Mouse (Mus musculus) left cerebral cortex, postnatal 4 days (tissue): ENCODE measurements at regions not wholly inside any gene's neighbourhood (a gene's known extent, or its start where the extent isn't known, plus 50 kb on each side); places are given as distances from the start of the nearest gene placed in this dataset.
A peak's percentile ranks its signal among the peaks of the same experiment; 100 is the strongest.

Experiments used
- DNase-seq: peaks from one replicate; pipeline ENCODE4 v3.0.0-alpha.2; 2022
- intact Hi-C: fragments of 180-260 bp; cut with DNase I; formaldehyde crosslinking; loops from one replicate; pipeline ENCODE4 v1.15.1; 2025

DNA sequence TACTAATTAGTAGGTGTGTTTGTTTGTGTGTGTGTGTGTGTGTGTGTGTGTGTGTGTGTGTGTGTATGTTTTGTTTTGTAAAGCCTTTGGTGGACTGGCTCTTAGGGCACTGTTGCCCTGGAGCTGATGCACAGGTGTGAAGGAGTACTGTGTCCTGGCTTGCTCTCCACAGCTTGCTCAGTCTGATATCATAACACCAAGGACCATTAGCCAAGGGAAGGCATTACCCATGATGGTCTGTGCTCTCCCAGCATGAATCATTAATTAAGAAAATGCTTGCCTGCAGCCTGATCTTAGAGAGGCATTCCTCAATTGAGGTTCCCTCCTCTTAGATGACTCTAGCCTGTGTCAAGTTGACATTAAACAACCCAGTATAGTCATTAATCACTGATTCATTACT lies 54.7 kb downstream of the Spry2 start:
- no peak for DNase-seq
- intact Hi-C loops, result no loop called here

DNA sequence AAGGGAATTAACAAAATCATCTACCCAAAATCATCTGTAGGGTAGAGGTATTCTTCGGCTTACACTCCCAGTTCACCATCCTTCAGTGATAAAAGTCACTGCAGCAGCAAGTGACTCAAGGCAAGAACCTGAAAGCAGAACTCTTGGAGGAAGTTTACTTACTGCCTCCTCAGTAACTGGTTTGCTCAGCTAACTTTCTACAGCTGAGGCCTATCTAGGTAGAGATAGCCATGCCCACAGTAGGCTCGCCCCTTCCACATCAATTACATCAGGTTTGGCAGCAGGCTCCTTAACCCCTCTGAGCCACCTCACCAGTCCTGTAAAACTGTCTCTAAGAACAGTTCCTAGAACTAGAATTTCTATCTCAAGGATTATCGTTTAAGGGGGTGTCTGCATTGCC lies 59.1 kb downstream of the Spry2 start:
- no peak for DNase-seq
- intact Hi-C loops, result no loop called here

DNA sequence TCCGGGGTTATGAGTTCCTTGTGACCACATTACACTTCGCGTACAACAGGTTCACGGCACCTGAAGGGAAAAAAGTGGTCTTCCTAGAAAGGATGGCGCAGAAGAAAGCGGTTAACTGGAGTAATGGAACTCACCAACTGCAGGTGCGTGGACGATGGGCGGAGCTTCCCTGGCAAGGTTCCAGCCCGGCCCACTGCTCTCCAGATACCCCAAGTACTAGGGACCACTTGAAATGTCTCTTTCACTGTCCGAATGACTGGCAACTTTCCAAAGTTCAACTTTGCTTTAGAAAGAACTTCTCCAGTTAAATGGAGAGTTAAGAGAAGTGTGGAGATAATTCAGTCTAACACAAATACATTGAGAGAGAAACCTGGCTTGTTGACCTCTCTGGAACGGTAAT lies 65.9 kb downstream of the Spry2 start:
- intact Hi-C loops, result no loop called here

DNA sequence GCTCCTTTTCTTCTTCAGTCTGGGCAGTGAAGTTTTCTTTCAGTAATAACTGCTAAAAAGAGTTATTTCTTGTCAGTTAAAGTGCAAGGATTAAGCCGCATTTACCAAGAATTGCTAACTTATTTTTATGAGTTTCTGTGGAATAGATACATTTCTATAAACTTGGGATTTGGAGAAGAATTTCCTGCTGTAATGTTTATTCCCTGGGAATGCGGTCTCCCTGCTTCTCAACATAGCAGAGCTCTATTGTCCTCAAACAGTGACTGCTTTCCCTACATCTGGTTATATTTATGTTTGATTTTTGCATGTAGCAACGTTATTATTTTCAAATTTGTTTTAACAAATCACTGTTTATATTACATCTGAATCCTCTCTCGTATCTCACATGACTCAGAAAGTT lies 66.3 kb downstream of the Spry2 start:
- no peak for DNase-seq
- intact Hi-C loops, result no loop called here

More for the DNA sequence above, 65.9 kb downstream of the Spry2 start:
- DNase-seq, result no peak

DNA sequence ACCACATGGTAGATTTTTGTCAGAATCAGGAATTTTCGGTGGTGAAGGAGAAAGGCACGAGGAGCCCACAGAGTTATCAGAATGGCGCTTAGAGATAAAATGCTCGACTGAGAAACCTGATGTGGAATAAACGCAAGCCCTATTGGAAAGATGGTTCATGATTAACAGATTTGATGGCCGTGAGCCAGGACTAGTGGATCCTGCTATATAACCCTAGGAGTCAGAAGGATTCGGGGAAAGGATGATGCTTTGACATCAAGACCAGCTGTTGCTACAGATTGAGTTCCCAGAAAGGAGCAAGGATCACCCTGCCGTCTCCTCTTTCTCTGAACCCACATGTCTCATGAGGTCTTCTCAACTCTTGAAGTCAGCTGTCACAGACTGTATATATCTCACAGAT lies 73.5 kb downstream of the Spry2 start:
- intact Hi-C loops, result no loop called here
- no peak for DNase-seq

DNA sequence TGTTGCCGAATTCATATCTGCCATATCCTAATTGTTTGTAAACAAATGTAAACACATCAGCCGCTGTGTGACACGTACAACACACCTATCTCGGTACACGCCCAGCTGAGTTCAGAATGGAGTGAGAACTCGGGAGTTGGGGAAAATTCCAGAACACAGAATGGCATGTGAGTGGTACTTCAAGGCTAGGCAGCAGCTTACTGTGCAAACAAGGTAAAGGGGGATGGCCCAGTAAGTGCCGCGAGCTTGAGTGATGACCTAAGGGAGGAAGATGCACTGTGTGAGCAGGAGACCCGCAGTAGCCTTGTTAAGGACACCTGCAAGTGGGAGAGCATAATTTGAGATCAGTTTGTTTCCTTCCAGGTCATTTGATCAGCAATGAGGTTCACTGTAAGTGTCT lies 74.0 kb downstream of the Spry2 start:
- intact Hi-C loops, result no loop called here

DNA sequence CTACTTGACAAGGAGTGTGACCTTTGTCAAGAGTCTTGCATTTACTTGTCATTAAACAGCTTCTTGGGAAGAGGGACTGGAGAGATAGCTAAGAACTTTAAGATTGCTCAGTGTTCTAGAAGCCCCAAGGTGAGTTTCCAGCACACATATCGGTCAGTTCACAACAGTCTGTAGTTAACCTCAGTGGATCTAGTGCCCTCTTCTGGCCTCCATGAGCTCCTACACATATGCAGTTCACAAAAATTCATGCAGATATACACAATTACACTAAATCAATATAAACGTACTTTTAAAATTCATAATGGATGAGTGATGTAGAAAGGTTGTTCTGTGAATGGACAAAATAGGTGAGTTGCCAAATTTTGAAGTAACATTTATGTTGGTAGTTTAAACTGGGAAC lies 77.1 kb downstream of the Spry2 start:
- intact Hi-C loops, result no loop called here
- DNase-seq, result no peak

More for the DNA sequence above, 74.0 kb downstream of the Spry2 start:
- no peak for DNase-seq

DNA sequence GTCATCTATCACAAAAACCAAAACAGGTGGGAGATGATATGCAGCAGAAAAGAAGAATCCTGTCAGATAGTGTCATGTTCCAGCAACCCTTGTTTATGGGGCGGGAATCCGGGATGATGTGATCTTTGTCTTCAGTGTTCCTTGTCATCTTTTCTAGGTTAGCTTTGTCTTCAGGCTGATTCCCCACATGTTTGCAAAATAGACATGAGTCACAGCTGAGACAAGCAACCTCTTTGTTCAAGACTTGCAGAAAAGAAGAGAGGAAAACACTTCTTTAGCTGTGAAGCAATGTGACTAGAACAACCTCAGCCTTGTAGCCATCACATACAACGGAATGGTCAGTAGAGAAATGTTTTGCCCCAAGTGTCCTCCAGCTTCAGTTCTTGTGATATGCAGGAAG lies 77.8 kb downstream of the Spry2 start:
- intact Hi-C loops, result no loop called here
- no peak for DNase-seq

DNA sequence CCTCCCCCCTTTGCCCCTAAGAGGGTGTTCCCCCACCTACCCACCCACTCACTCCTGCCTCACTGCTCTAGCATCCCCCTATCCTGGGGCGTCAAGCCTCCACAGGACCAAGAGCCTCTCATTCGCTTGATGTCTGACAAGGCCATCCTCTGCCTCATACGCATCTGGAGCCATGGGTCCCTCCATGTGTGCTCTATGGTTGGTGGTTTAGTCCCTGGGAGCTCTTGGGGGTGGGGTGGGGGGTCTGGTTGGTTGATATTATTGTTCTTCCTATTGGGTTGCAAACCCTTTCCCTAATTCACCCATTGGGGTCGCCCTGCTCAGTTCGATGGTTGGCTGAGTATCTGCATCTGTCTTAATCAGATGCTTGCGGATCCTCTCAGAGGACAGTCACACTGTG lies 79.1 kb downstream of the Spry2 start:
- no peak for DNase-seq
- intact Hi-C loops, result no loop called here

DNA sequence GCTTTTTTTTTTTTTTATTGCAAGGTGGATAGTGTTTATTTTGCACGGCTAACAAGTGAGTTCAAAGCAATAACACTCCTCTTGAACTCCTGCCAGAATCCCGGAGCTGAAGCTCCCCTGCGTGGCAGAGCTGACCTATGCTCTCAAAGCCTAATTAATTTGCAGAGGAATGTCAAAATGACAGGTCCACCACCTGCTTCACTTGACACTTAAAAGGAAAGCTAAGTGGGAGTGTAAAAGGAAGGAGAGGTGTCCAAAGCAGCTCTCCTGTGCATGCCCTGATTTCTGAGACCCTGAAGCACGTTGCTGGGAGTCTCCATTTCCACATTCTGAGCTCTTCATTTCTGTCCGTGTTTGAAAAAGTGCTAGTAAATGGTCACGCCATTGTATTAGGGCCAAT lies 80.8 kb downstream of the Spry2 start:
- DNase-seq, result peak; percentile 2
- intact Hi-C loops, result no loop called here

DNA sequence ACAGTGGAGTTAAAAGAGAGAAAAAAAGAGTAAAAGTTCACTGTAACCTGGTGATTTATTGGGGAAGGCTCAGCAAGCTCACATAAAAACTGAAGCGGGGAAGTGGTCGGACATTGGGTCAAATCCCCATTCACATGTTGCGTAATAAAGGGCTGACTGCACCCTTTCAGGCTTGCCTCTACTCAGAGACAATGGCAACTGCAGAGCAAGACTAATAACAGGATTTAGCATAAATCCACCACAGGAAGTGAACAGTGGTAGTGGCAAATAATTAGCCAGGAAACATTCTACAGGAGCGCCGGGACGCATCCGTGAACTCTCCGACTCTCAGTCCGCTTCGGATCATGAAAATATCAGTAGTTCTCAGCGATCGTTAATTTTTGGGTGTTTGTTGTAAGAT lies 81.3 kb downstream of the Spry2 start:
- intact Hi-C loops, result no loop called here
- DNase-seq, result no peak

DNA sequence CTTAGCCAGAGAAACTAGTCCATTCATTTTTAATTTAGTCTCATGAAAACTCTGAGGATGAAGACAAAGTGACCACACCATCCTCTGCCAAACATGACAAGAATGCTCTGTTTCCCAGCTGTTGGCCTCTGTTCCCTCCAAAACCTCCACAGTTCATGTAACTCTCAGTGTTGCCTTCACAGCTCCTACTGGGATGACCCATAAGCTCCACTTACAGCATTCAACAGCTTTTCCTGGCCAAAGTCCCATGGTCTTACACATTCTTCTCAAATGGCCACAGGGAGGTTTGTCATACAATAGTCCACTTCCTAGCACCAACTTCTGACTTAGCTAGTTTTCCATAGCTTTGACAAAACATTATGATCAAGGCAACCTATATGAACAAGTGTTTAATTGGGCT lies 83.0 kb downstream of the Spry2 start:
- no peak for DNase-seq

DNA sequence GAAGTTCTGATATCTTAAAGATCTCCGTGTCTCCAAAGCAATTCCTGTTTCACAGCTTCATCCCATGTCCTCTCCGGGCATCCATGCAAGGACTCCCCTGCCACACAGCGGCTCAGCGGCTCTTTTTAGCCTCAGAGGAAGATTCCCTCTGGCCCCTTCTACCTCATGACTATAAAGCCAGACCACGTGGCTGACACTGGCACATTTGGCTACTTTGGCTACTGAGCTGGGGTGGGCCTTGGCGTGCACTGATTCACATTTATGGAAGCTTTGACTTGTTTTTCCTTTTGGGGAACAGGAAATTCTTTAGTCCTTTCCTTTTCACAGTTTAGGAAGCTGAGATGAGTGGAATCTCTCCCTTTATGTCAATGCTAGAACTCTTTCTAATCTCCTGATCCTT lies 83.5 kb downstream of the Spry2 start:
- intact Hi-C loops, result no loop called here
- no peak for DNase-seq

More for the DNA sequence above, 83.0 kb downstream of the Spry2 start:
- intact Hi-C loops, result no loop called here

DNA sequence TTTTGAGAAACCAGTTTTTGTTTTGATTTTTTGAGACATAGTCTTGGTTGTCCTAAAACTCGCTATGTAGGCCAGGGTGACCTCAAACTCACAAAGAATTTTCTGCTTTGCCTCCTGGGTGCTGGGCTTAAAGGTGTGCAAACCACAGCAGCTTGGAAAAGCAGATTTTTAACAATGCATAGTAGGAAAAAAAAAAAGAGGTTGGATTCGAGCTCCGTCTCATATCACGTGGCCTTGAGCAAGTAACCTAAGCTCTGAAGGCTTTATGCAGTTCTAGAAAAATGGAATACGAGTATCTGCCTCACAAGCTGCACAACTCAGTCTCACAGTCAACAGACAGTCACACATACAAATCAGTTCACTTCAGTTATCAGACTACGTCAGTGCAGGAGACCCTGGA lies 90.9 kb downstream of the Spry2 start:
- DNase-seq, result no peak
- intact Hi-C loops, result no loop called here

DNA sequence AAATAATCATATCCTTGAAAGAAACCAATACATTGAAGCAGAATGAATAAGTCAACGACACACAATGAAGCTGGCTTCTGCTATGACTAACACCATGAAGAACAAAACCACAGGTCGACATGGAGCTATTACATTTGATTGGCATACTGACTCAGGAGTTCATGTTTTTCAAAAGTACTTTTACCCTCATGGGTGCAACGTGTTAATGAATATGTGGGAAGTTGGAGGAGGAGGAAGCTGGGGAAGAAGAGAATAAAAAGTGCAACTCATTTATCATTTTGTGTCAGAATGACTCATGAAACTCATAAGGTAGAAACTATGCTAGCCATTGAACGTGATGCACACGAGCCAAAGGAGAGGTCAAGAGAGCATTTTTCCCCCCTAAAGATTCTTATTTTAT lies 91.3 kb downstream of the Spry2 start:
- intact Hi-C loops, result no loop called here
- no peak for DNase-seq

DNA sequence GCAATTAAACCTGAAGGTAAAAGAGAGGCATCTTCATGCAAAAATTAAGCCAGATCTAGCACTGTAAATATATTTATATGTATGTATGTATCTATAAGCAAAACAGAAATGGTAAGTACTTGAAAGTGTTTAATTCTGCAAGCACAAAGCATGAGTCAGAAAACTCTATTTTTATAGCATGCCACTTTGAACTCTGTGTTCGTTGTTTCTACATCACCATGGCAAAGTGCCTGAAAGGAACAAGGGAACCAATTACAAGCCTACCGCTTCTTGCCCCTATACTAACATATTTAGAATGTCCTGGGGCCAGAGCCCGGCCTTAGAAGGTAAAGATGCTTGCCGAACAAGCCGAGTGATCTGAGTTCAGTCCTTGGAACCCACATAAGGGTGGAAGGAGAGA lies 91.9 kb downstream of the Spry2 start:
- no peak for DNase-seq
- intact Hi-C loops, result no loop called here

DNA sequence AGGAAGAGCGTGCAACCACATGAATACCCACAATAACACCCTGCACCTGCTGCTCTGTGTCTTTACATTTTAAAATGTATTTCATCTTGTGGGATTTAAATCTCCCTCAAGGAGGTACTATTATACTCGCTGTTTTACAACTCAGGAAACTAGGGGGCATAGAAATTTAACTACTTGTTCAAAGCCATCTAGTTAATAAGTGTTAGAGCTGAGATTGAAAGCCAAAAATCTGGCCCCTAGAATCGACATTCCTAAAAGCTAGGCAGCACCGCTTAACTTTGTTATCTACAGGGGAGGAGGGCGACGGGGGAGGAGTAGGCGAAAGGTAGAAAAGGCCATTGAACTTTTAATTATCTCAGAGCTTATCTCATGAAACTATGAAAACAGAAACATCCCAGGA lies 93.3 kb downstream of the Spry2 start:
- intact Hi-C loops, result no loop called here
- no peak for DNase-seq

DNA sequence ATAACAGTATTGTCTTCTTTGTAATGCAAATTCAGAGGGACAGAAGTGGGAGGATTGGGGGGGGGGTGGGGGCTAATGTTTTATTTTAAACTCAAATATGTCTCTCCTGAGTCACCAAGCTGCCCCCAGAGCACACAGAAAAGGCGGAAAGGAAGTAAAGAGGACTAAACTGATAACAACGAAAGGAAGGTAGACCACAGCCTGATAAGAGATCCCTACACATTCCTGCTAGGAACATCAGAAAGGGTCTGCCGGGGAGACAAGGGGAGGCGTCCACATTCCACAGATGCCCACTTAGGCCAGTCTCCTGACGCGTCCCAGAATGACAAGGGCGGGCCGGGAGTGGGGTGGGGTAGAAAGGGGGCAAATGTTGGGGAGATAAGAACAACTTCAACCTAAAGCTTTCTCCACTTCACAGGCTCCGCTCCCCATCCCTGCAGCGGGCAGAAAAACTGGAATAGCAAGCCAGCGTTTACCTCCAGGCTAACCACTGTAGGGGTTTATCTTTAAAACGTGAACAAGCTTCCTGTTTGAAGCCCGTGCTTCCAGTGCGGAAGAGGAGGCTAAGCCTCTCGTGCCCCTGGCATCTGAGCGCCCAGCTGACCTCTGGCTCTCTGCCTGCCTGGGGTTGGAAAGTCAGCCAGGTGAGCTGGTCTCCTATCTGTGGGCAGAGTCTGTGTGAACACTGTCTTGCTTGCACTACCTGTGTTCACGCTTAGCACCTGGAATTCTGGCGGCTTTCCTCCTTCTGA lies 93.9 kb downstream of the Spry2 start:
- no peak for DNase-seq
- intact Hi-C loops, result no loop called here

DNA sequence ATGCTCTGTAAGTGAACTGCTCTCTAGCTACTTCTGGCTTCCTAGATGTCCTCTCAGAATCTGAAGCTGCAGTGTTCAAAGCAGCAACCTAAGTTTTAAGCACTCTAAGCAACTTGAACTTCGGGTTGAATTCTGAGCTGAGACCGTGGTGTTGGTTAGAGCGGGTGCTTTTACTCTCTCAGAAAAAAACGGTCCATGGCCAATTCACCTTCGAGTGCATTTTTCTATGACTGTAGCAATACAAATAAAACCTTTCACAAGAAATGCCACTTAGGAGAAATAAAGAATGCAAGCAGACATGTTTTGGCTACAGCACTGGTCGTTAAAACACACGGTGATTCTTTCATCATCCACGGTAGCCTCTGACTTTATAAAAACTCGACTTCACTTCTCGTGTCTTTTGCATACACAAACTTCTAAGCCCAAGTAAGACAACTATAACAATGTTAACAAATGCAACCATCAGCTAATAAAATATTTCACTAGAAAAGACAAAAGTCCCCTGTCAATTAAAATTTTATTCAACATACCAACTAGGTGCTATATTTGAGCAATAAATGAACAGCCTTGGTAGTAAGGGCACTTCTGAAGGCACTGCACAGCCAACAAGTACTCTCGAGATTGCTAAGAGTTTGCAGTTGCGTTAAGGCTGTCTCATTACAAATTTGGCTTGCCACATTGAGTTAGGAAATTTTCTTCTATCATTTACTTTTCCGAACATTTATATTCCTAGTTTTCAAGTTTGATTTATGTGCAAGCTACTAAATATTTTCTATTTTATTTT lies 96.3 kb downstream of the Spry2 start:
- no peak for DNase-seq
- intact Hi-C loops, result no loop called here

DNA sequence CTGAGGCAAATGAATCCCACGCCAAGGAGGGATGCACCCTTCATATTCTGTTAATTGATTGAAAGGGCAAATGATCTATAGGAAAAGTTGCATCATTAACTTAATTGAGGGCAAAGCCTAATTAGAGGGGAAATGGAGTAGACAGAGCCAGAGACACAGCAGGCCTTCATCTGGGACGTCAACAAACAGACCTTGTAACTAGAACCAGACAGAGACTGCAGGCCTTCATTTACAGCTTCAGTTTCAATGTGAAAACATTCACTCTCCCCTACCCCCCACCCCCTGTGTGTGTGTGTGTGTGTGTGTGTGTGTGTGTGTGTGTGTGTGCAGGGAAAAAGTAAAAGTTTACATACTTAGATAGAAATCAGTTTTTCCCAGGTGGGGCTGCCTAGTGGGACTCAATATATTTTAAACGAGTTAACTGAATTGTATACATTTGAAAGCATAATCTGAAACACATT lies 97.2 kb downstream of the Spry2 start:
- intact Hi-C loops, result no loop called here

DNA sequence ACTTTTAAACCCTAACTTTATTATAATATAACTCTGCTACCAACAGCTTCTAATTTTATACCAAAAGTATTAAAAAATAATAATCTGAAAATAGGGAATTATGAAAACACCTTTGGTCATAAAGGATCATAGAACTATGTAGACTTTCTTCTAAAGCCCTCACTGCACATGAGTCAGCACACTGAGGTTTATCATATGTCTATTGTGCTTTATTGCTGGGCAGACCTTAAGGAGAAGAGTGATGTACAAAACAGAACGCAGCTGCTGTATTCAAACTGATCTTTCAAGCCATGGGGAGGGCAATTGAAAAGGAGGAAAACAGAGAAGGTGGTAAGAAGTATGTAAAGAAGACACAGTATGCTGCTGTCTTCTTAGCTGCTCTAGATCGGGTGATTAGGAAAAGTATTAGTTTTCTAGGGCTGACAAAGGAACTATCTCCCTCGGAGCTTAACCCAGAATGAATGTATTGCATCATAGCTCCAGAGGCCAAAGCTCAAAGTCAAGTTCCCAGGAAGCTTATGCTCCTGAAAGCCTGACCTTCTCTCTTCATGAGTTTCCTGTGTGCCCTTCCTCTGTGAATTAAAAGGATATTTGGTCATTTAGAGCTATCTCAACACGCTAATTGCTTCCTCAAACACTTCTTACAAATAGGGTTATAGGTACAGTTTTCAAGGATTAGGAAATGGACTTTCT lies 103.5 kb downstream of the Spry2 start:
- no peak for DNase-seq
- intact Hi-C loops, result no loop called here

More for the DNA sequence above, 97.2 kb downstream of the Spry2 start:
- no peak for DNase-seq

DNA sequence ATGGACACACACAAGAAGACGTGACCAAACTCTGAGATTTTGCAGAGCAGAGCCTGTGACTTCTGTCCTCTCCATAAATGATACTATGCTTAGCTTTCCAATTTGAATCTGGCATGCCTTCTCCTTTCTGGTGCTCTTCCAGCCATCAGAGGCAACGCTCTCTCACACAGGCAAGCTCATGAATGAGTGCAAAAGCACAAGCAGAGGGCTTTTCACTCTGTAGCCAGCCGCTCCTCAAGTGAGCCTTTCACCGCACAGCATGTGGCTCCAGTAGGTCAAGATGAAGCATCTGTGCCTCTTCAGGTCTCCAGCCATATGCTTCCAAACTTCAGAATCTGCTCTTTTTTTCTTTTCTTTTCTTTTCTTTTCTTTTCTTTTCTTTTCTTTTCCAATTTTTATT lies 106.2 kb downstream of the Spry2 start:
- intact Hi-C loops, result no loop called here
- DNase-seq, result no peak
